Mouse (Mus musculus) kidney, postnatal 10 days (tissue): ENCODE measurements around the gene Ifi203.
"Not testable (repeated sequence)": the region's sequence is repeated elsewhere in the genome, so short reads cannot be mapped to it uniquely, and the experiment has no call there.

ENCODE experiments used
- DNase-seq: peaks from one replicate; pipeline ENCODE4 v3.0.0; 2021; ENCODE audit warnings: mixed read lengths

Gene Ifi203

DNA sequence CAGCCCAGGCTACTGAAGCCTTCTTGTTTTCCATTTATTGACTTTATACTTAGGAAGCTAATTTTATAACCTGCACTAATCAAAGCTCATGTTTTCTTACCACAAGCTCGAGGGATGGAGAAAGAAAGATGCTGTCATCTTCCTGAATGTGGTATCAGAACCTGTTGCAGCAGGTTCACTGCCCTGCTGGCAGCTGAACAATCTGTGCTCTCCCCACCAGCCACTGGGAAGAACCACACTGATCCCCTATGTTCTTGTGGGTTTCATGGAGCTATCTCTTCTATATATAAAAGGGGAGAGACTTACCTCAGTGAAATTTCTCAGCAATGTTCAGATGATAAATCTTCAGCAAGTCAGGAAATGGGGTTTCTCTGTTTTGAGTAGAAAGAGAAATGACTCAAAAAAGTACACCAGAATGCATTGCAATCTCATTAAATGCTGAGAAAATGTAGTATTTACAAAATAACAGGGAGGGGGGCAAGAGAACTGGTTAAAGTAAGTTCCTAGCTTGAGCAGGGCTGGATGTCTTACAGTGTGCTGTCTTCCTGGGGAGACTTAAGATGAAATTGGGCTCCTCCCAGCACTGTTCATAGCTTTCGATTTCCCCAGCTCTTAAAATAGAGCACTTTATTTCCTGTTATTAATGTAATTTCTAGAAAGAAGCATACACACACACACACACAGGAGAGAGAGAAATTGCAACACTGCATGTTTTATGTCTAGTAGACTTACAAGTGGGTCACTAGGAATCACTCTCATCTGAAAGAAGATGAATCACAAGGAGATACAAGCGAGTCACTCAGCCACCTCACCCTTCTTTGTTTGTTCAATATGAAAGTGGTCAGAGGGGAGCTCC, at the start of gene Ifi203, which contains the start of gene Mndal:
TSS of gene Ifi203 (minus strand) at position 749 of the 856 bp plus-strand sequence.
TSS of gene Mndal (minus strand) at position 568 of the 856 bp plus-strand sequence.
- not testable (repeated sequence) for DNase-seq

DNA sequence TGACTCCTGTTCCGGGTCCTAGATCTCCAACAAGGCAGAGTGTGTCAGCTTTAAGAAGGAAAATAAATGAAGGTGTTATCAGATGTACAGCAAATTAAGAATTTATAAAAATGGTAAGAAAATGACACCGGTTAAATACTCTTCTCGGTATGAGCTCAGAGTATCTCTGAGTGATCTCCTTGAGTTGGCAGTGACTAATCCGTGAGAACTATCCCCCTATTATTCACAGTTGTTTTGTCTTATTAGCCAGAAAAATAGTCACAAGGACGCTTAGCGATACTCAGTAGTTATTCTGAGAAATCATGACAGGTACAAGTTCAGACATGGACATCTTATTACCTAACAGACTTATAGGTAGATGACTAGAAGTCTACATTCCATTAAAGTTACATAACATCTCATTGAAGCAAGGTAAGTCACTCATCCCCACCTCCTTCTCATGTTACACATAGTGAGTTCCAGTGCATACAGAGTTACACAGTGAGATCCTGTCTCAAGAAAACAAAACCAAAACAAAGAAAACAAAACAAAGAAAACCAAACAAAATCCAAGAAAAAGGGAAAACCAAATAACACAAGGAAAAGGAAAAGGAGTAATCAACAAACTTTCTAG, 40.3 kb upstream of the Ifi203 start, which contains the start of gene Ifi202b:
TSS of gene Ifi202b (minus strand) at position 51 of the 612 bp plus-strand sequence.
- DNase-seq, result not testable (repeated sequence)

DNA sequence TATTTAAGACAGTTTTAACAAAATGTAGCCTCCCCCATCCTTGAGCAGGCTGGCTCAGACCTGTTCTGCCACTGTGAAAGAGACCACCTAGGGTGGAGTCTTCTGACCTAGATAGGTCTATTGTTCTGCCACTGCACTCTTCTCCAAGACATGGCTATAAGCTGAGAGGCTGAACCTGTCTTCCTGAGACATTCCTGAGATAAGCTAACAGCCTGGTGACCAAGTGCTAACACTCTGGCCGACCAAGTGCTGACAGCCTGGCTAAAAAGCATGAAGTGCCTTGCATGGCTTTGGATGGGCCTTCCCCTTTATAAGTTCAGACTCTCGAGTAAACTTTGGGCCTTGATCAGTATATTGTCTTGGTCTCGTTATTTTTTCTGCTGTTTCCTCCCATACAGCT, 38.6 kb upstream of the Ifi203 start:
- not testable (repeated sequence) for DNase-seq

DNA sequence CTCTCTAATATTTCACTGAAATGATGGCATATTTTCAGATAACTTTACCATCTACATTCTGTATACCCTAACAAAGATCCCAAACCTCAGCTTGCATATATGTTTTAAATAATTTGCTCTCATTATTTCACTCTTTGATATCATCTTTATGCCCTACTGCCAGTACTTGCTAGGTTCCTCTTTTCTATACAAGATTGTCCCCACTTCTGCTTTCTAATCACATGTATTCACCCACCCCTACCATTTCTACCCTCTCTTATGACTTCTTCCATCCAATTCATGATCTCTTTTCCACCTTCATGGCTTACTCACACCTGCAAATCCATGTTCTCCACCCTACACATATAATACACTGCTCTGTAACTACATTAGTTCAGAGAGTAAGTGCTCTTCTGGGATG, 35.1 kb upstream of the Ifi203 start:
- no peak for DNase-seq

GRCm38 (mm10) chr1:173973111-173973510, 30.6 kb upstream of the Ifi203 start:
- no peak for DNase-seq

DNA sequence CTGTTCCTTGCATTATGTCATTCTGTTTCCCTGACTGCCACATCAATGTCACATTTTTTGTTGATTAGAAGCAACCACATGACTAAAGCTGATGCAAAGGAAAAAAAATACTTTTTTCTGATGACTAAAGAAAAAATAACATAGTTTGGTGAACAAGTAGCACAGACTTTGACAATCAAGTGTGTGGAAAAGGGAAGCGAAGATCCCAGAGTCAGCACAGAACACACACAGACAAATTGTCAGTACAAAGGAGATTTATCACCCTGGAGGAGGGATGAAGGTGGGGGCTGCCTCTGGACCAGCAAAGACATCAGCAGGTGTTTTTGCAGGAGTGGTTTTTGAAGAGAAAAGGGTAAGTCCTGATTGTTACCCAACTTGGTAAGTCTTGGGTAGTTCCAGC, 19.0 kb upstream of the Ifi203 start:
- DNase-seq, result not testable (repeated sequence)

- not testable (repeated sequence) for DNase-seq
Observed at GRCm38 (mm10) chr1:173959998-173960397, 17.5 kb upstream of the Ifi203 start.

GRCm38 (mm10) chr1:173955839-173956527, 13.5 kb upstream of the Ifi203 start:
- DNase-seq, result not testable (repeated sequence)

DNA sequence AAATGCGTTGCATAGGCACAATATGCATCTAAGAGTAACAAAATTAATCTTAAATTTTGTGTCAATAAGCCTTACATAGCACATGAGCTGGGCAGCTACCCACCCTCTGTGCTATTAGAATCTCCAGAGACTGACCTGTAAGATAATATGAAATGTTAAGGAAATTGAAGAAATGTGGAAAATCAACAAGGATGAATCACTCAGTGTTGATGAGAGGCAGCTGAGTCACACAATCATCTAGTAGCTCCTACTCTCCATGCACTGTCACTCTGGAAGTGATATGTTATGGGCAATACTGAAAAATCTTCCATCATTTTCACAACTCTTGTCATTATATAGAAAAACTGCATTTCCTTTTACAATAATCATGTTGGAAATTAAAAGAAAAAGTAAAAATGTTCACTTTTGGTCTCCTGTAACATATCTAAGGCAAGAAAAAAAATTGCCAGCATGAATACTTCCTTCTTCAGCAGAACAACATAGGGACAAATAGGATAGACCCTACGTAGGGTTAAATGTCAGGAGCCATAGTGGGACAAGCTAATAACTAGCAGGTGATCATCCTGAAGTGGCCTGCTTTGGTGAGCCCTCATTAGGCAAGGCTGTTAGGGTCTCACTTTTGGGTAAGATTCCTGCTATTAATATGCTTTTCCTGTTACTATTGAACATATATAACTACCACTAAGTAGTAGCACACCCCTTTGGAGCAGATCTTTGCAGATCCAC, 12.8 kb upstream of the Ifi203 start:
- no peak for DNase-seq

DNA sequence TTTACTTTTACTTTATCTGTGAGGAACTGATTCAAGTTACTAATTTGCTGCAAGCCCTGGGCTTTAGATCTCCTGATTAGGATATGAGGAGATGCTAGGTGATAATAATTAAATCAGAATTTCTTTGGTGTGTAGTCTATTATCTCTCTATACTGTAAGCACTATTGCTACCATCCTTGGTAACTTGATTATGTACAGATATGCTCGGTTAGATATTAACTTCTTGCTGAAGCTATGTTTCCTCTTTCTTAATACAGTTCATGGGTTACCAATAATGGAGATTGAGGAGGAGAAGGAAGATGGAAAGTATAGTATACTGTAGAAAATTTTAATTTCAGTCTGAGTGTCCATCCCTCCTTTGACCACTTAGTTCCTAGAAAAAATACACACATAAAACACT, 11.1 kb upstream of the Ifi203 start:
- no peak for DNase-seq

DNA sequence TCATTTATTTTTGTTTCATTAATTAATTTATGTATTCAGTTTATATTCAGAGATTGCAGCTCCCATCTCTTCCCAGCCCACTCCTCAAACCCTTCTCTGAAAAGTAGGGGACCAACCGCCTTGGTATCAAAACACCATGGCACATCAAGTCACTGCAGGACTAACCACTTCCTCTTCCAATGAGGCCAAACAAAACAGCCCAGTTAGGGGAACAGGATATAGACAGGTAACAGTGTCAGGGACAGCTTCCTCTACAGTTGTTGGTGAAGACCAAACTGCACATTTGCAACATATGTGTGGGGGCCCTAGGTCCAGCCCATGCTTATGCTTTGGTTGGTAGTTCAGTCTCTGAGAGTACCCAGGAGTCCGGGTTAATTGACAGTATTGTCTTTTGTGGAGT, 6.6 kb upstream of the Ifi203 start:
- DNase-seq, result not testable (repeated sequence)

DNA sequence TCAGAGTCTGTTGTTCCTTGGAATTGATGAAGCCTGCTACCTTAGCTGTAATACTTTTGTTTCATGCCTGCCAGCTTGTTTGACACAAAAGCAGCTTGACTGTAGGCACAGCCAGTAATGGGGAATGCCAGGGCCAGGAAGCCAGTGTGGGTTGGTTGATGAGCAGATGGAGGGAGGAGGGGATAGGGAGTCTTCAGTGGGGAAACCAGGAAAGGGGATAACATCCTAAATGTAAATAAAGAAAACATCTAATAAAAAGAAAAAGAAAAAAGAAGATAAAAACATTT, 251 bp upstream of the Ifi203 start:
- DNase-seq, result not testable (repeated sequence)

DNA sequence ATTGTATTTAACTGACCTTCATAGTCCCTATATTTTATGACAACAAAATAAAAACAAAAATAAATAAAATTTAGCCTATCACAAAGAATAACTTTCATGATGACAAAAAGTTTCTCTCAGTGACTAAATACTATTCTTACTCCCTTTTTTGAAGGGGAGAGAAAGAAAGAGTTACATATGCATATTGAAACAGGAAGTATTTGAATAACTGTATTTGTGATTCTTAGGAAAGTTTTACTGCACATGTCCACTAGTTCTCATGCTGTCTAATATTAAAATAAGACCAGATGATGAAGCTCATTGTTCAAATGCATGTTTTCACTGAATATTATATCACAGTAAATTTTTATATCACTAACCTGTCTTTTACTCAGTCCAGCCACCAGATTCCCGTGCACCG, 950 bp downstream of the Ifi203 start:
- not testable (repeated sequence) for DNase-seq

GRCm38 (mm10) chr1:173919279-173919678, 23.2 kb downstream of the Ifi203 start:
- not testable (repeated sequence) for DNase-seq

- no peak for DNase-seq
Observed at GRCm38 (mm10) chr1:173914559-173914958, 27.9 kb downstream of the Ifi203 start.

GRCm38 (mm10) chr1:173913256-173913791, 29.1 kb downstream of the Ifi203 start:
- DNase-seq, result not testable (repeated sequence)

DNA sequence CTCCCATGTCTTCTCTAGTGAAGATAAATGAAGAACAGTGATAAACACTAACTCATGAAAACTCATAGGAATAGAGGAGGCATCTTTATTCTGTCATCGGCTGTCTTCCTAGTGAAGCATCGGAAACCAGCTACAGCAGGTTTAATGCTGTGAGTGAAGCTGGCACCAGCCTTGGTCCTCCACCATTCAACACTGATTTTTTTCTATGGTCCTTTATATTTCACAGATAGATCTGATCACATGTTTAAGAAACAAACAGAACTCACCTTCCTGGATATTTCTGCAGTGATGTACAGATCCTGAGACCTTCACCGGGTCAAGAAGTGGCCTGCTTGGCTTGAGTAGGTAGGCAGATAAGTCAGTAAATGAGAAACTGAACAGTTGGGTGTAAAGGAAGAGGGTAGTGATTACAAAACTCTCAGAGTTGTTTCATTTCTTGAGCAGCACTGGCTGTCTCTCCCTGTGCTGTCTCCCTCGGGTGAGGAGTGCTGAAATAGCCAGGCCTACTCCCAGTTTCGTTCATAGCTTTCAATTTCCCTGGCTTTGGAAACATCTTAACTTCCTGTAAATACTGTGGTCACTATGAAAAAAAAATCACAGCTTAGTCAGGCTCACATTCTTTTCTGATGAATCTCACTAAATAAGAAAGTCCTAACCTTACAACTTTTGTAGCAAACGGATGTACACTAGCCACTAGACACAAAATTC, 29.8 kb downstream of the Ifi203 start, which contains the start of gene Ifi211:
TSS of gene Ifi211 (minus strand) at position 499 of the 708 bp plus-strand sequence.
- peak; percentile 6 for DNase-seq

DNA sequence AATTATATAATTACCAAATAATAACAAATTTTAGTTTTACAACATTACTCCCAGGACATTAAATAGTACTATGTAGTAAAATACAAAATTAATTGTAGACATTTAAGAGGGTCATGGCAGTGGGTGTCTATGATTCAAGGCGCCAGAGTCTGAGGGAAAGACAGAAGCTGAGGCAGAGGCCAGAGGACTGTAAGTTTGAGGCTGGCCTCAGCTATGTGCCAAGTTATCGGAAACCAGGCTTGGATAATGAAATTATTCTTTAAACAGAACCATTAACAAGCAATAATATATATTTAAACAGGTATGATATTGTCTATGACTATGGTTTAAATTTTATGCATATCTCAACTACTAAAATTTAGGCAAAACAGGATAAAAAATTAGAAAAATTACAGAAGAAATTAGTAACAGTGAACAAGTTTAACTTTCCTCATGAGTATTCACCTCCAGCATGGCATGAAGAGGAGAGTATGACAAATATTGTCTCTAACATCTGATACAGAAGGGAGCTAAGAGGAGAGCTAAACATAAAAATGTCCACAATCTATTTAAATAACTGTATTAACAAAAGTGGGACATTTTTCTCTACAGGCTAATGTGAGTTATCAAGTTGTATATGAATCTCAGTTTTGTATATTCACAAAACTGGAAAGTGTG, 30.5 kb downstream of the Ifi203 start:
- no peak for DNase-seq

DNA sequence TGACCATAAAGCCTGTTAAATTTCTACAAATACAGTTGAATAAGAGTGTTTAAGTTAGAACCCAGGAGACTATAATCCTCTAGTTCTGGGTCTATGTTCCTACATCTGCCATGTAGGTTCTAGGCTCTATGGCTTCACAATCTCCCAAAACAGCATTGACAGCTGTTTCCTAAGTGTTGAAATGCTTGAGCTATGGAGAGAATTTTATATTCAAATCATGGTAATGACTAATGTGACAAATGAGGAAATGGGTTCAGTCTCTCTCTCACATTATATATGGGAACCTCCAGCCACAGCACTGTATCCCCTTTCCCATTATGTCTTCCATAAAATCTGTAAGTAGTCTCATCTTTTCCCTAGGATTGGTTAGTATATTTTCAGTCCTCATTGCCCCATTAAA, 34.1 kb downstream of the Ifi203 start:
- not testable (repeated sequence) for DNase-seq

GRCm38 (mm10) chr1:173905885-173906284, 36.6 kb downstream of the Ifi203 start:
- not testable (repeated sequence) for DNase-seq

- not testable (repeated sequence) for DNase-seq
Observed at GRCm38 (mm10) chr1:173889741-173890140, 52.7 kb downstream of the Ifi203 start.
